Mouse (Mus musculus) kidney, embryonic 14.5 days (tissue): ENCODE measurements around the gene Ltb4r1. TPM values are rescaled to one million over a fixed set of nuclear protein-coding genes. Genes with fewer than 3 reads are reported as not detected.

Experiments
- polyA plus RNA-seq: library from polyadenylated mRNA; unstranded; fragments of >200 nt; fragmentation: Nextera tagmentation; extraction: Ambion mirVana; gene quantifications from 2 replicates; pipeline ENCODE4 v1.2.1, GENCODE M21; 2014

Gene Ltb4r1
- polyA plus RNA-seq, 1 experiment from 2014 or later, result not detected

Other genes starting within 250 kb of the Ltb4r1 start
- not detected in 2 replicates for gene Nrl, start 241.0 kb upstream of the Ltb4r1 start, polyA plus RNA-seq
- 25.0 and 37.1 TPM in 2 replicates for gene Pck2, start 225.7 kb upstream of the Ltb4r1 start, polyA plus RNA-seq
- gene Dcaf11, start 206.0 kb upstream of the Ltb4r1 start, polyA plus RNA-seq, result 62.9 and 90.2 TPM in 2 replicates
- gene A730061H03Rik, start 205.6 kb upstream of the Ltb4r1 start, polyA plus RNA-seq, result 0.66 and 1.5 TPM in 2 replicates
- gene Fitm1, start 190.3 kb upstream of the Ltb4r1 start, polyA plus RNA-seq, result 0.96 and 1.0 TPM in 2 replicates
- 131 and 142 TPM in 2 replicates for gene Psme1, start 187.8 kb upstream of the Ltb4r1 start, polyA plus RNA-seq
- 5.6 and 7.5 TPM in 2 replicates for gene Emc9, start 180.7 kb upstream of the Ltb4r1 start, polyA plus RNA-seq
- gene Psme2, start 174.8 kb upstream of the Ltb4r1 start, polyA plus RNA-seq, result 224 and 286 TPM in 2 replicates
- gene Rnf31, start 174.3 kb upstream of the Ltb4r1 start, polyA plus RNA-seq, result 12.4 and 17.7 TPM in 2 replicates
- gene Irf9, start 162.4 kb upstream of the Ltb4r1 start, polyA plus RNA-seq, result 9.7 and 11.6 TPM in 2 replicates
- 17.5 and 25.1 TPM in 2 replicates for gene Rec8, start 147.9 kb upstream of the Ltb4r1 start, polyA plus RNA-seq
- 101 and 119 TPM in 2 replicates for gene Ipo4, start 130.0 kb upstream of the Ltb4r1 start, polyA plus RNA-seq
- 3.4 TPM in 2 replicates for gene Gm49378, start 128.1 kb upstream of the Ltb4r1 start, polyA plus RNA-seq
- gene Tm9sf1, start 122.2 kb upstream of the Ltb4r1 start, polyA plus RNA-seq, result 76.3 and 117 TPM in 2 replicates
- gene Tssk4, start 115.8 kb upstream of the Ltb4r1 start, polyA plus RNA-seq, result 0.72 and 0.77 TPM in 2 replicates
- 52.0 and 52.7 TPM in 2 replicates for gene Mdp1, start 105.5 kb upstream of the Ltb4r1 start, polyA plus RNA-seq
- gene Gmpr2, start 94.0 kb upstream of the Ltb4r1 start, polyA plus RNA-seq, result 58.4 and 62.9 TPM in 2 replicates
- gene Nedd8, start 93.8 kb upstream of the Ltb4r1 start, polyA plus RNA-seq, result 586 and 744 TPM in 2 replicates
- 40.3 and 50.1 TPM in 2 replicates for gene Tinf2, start 84.1 kb upstream of the Ltb4r1 start, polyA plus RNA-seq
- gene Tgm1, start 52.0 kb upstream of the Ltb4r1 start, polyA plus RNA-seq, result 0.67 and 1.2 TPM in 2 replicates
- gene Rabggta, start 43.7 kb upstream of the Ltb4r1 start, polyA plus RNA-seq, result 27.8 and 29.3 TPM in 2 replicates
- 75.2 and 82.3 TPM in 2 replicates for gene Dhrs1, start 20.3 kb upstream of the Ltb4r1 start, polyA plus RNA-seq
- 43.3 and 44.0 TPM in 2 replicates for gene Nop9, start 20.3 kb upstream of the Ltb4r1 start, polyA plus RNA-seq
- gene Cideb, start 7.5 kb upstream of the Ltb4r1 start, polyA plus RNA-seq, result 2.9 and 3.6 TPM in 2 replicates
- 0.08 and 0.39 TPM in 2 replicates for gene Ltb4r2, start 4.5 kb upstream of the Ltb4r1 start, polyA plus RNA-seq
- 7.8 and 10.4 TPM in 2 replicates for gene Adcy4, start 18.1 kb downstream of the Ltb4r1 start, polyA plus RNA-seq
- 38.1 and 43.3 TPM in 2 replicates for gene Ripk3, start 22.9 kb downstream of the Ltb4r1 start, polyA plus RNA-seq
- 26.3 and 33.8 TPM in 2 replicates for gene Nfatc4, start 57.2 kb downstream of the Ltb4r1 start, polyA plus RNA-seq
- 11.0 and 15.6 TPM in 2 replicates for gene Nynrin, start 88.0 kb downstream of the Ltb4r1 start, polyA plus RNA-seq
- 0.23 and 0.31 TPM in 2 replicates for gene Cbln3, start 118.4 kb downstream of the Ltb4r1 start, polyA plus RNA-seq
- 7.0 and 9.7 TPM in 2 replicates for gene Khnyn, start 119.0 kb downstream of the Ltb4r1 start, polyA plus RNA-seq
- 61.3 and 64.7 TPM in 2 replicates for gene Sdr39u1, start 134.3 kb downstream of the Ltb4r1 start, polyA plus RNA-seq
- gene Cma1, start 178.7 kb downstream of the Ltb4r1 start, polyA plus RNA-seq, result 0.30 and 1.1 TPM in 2 replicates
- not detected in 2 replicates for gene Cma2, start 185.0 kb downstream of the Ltb4r1 start, polyA plus RNA-seq